Mouse (Mus musculus): ENCODE results near the gene Foxj3. TPM values are rescaled to one million over a fixed set of nuclear protein-coding genes. Genes with fewer than 3 reads are reported as not detected.
A peak's percentile ranks its signal among the peaks of the same experiment; 100 is the strongest.

Foxj3 gene
- polyA plus RNA-seq, 1 experiment from 2014 or later = 21.2 TPM

DNA sequence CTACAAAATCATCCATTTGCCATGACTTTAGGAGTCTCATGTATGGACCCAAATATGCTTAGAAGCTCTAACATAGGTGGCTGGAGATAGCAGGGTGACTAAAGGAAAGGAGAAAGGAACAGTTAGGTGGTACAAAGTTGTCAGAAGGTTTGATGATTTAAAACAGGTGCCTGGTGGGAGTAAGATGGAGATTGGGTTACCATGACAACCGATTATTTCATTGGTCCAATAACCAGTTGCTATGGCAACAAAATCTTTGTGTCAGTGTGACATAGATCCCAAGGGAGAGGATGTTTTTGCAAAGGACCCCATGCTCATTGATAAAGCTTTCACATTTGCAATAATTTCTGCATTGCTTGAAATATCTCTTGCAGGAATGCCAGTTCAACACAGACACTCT, 12.8 kb upstream of the Foxj3 start:
- no peaks in the 10 kb centered on the region for H3K9me3 ChIP-seq (ENCODE audit: control insufficient read depth, low read length)
- H3K4me1 ChIP-seq (replicated peaks; ENCODE audit: control insufficient read depth, insufficient read depth, low read length) = no peaks in the 10 kb centered on the region
- no peak overlapping the region for H3K27ac ChIP-seq (ENCODE audit: low read depth)
- no peak for ATAC-seq (replicated peaks; ENCODE audit: low FRiP score, low TSS enrichment, low read depth)
- no peak overlapping the region for H3K9ac ChIP-seq (ENCODE audit: low read length)
- WGBS = 84% methylated on average over 1 of the region's 1 CpGs
- no peak for DNase-seq (ENCODE audit: low spot score)
- no peak overlapping the region for H3K4me3 ChIP-seq (ENCODE audit: low read depth, low read length)
- no peaks in the 10 kb centered on the region for H3K36me3 ChIP-seq (ENCODE audit: control insufficient read depth, insufficient read depth, low read length)
- no peak overlapping the region for H3K4me2 ChIP-seq (ENCODE audit: low read length)
- H3K27me3 ChIP-seq (replicated peaks; ENCODE audit: control insufficient read depth, insufficient read depth, low read length) = no peaks in the 10 kb centered on the region

DNA sequence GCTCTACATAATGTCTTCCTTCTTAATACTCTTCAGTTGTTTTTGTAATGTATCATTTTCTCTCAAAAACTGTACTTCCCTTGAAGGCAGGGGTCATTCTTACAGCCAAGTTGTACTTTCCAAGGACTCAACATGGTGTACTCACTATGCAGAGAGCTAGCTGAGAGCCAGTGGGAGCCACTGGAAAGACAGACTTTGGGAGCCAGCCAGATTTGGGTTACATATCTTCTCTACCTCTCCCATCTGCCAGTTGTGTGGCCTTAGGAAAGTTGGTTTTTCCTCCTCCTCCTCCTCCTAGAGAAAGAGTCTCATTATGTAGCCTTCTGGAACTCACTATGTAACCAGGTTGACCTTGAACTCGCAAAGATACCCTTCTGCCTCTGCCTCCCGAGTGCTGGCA, 12.3 kb upstream of the Foxj3 start:
- Histone ChIP-seq H3K4me2 (ENCODE audit: low read length) (no peak overlapping the region), H3K27me3 (replicated peaks; ENCODE audit: control insufficient read depth, insufficient read depth, low read length) (no peaks in the 10 kb centered on the region), H3K36me3 (ENCODE audit: control insufficient read depth, insufficient read depth, low read length) (no peaks in the 10 kb centered on the region), H3K27ac (ENCODE audit: low read depth) (no peak overlapping the region), H3K4me1 (replicated peaks; ENCODE audit: control insufficient read depth, insufficient read depth, low read length) (no peaks in the 10 kb centered on the region), H3K9me3 (ENCODE audit: control insufficient read depth, low read length) (no peaks in the 10 kb centered on the region), H3K9ac (ENCODE audit: low read length) (no peak overlapping the region), H3K4me3 (ENCODE audit: low read depth, low read length) (no peak overlapping the region)
- DNase-seq (ENCODE audit: low spot score) = no peak
- no peak for ATAC-seq (replicated peaks; ENCODE audit: low FRiP score, low TSS enrichment, low read depth)
- WGBS = 80% methylated on average over 2 of the region's 2 CpGs

DNA sequence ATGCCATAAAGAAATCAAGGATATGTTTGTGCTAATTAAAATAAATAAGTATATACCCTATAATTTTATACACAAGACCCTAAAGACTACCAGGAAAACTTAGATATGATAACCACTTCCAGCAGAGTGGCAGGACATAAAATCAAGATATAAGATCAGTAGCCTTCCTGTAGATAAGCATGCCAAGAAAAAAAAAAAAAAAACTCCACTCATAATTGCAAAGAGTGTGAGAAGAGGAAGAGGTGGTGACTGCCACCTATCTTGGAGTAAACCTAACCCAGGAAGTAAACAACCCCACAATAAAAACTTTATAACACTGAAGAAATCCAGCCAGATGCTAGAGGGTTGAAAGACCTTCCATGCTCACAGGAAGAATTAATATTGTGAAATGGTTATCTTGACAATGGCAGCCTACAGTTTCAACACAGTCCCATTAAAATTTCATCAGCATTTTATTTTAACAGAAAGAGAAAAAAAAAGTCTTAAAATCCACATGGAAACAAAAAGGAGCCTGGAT, 10.4 kb upstream of the Foxj3 start:
- Histone ChIP-seq H3K27me3 (replicated peaks; ENCODE audit: control insufficient read depth, insufficient read depth, low read length) (no peaks in the 10 kb centered on the region), H3K9me3 (ENCODE audit: control insufficient read depth, low read length) (no peaks in the 10 kb centered on the region), H3K4me3 (ENCODE audit: low read depth, low read length) (no peak overlapping the region), H3K36me3 (ENCODE audit: control insufficient read depth, insufficient read depth, low read length) (no peaks in the 10 kb centered on the region), H3K4me1 (replicated peaks; ENCODE audit: control insufficient read depth, insufficient read depth, low read length) (no peaks in the 10 kb centered on the region), H3K27ac (ENCODE audit: low read depth) (no peak overlapping the region), H3K4me2 (ENCODE audit: low read length) (no peak overlapping the region), H3K9ac (ENCODE audit: low read length) (no peak overlapping the region)
- no peak for ATAC-seq (replicated peaks; ENCODE audit: low FRiP score, low TSS enrichment, low read depth)
- DNase-seq (ENCODE audit: low spot score) = no peak

- no peak for DNase-seq (ENCODE audit: low spot score)
- no peak for ATAC-seq (replicated peaks; ENCODE audit: low FRiP score, low TSS enrichment, low read depth)
- H3K36me3 ChIP-seq (ENCODE audit: control insufficient read depth, insufficient read depth, low read length) = no peaks in the 10 kb centered on the region
Measured at GRCm38 (mm10) chr4:119531813-119532212, 5.0 kb upstream of the Foxj3 start.

DNA sequence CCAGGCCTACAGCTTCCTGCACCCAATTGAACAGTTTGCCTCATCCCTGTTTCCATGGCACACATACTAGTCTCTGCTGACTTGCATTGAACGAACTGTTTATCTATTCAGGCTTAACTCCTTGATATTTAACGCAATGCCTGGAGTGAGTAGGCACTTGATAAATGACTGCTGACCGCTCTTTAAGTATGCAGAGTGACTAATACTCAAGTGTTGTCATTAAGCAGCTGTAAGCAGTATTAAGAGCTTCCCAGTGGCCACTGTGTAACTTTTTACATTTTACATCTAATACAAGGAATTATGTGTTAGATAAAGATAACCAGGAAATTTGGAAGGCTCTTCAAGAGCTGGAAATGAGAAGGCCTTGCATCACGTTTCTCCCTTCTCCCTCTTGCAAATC, 1.7 kb upstream of the Foxj3 start:
- Histone ChIP-seq H3K27ac (ENCODE audit: low read depth) (no peak overlapping the region), H3K9ac (ENCODE audit: low read length) (no peak overlapping the region), H3K9me3 (ENCODE audit: control insufficient read depth, low read length) (no peaks in the 10 kb centered on the region), H3K36me3 (ENCODE audit: control insufficient read depth, insufficient read depth, low read length) (no peaks in the 10 kb centered on the region), H3K4me3 (ENCODE audit: low read depth, low read length) (no peak overlapping the region), H3K4me1 (replicated peaks; ENCODE audit: control insufficient read depth, insufficient read depth, low read length) (peaks cover 3% of the 10 kb centered on the region; the same call in 1 of the 2 replicates), H3K4me2 (ENCODE audit: low read length) (no peak overlapping the region), H3K27me3 (replicated peaks; ENCODE audit: control insufficient read depth, insufficient read depth, low read length) (no peaks in the 10 kb centered on the region)
- ATAC-seq (replicated peaks; ENCODE audit: low FRiP score, low TSS enrichment, low read depth) (no peak), DNase-seq (ENCODE audit: low spot score) (no peak)
- 55% methylated on average over 4 of the region's 4 CpGs for WGBS

More at GRCm38 (mm10) chr4:119531813-119532212, 5.0 kb upstream of the Foxj3 start:
- no peak overlapping the region for H3K9ac ChIP-seq (ENCODE audit: low read length)
- WGBS = 60% methylated on average over 2 of the region's 2 CpGs
- no peaks in the 10 kb centered on the region for H3K27me3 ChIP-seq (replicated peaks; ENCODE audit: control insufficient read depth, insufficient read depth, low read length)
- H3K27ac ChIP-seq (ENCODE audit: low read depth) = no peak overlapping the region
- no peaks in the 10 kb centered on the region for H3K9me3 ChIP-seq (ENCODE audit: control insufficient read depth, low read length)
- H3K4me1 ChIP-seq (replicated peaks; ENCODE audit: control insufficient read depth, insufficient read depth, low read length) = no peaks in the 10 kb centered on the region
- no peak overlapping the region for H3K4me3 ChIP-seq (ENCODE audit: low read depth, low read length)
- H3K4me2 ChIP-seq (ENCODE audit: low read length) = no peak overlapping the region

- WGBS = 86% methylated on average over 4 of the region's 4 CpGs
- DNase-seq (ENCODE audit: low spot score) = no peak
Measured at GRCm38 (mm10) chr4:119537436-119537835, 632 bp downstream of the Foxj3 start.

DNA sequence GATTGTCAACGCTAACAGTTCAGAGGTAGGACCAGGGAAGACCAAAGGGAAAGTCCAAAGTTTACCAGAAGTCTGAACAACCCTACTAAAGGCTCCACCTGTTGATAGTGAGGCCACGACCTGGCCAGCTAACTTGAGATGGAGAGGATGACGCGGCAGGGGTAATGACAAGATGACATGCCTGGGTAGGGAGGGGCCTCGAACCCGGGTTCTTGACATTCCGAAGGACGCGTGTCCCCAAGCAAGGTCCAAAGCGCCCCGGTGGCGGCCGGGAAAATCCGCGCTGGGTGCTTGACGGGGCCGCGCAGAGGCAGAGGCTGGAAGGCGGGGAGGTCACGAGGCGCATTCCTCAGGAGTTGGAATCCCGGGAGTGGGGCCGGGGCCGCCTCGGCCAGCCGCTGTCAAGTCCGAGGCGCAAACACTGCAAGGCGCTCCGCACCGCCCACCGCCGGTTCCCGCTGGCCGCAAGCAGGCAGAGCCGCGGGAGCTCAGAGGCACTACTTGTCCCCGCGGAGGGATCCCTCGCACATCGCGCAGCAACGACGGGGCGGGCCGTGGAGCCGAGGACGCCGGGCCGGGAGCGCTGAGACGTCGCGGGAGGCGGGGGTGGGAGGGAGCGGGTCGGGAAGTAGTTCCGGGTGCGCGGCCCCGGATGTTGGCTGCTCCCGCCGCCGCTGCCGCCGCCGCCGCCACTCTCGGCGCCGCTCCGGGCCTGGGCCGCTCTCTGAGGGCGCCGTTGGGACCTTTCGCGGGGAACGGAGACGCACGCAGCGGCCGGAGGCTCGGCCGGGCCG, 2.4 kb downstream of the Foxj3 start, which contains the start of gene Frg2f1:
Frg2f1 (minus strand) TSS at position 499 of the 794 bp plus-strand sequence.
- H3K4me2 ChIP-seq (ENCODE audit: low read length) = peak within 1 kb of the TSS; percentile 83
- H3K9me3 ChIP-seq (ENCODE audit: control insufficient read depth, low read length) = no peaks in the 10 kb centered on the region
- peak within 1 kb of the TSS; percentile 94 for H3K9ac ChIP-seq (ENCODE audit: low read length)
- no peaks in the 10 kb centered on the region for H3K27me3 ChIP-seq (replicated peaks; ENCODE audit: control insufficient read depth, insufficient read depth, low read length)
- DNase-seq (ENCODE audit: low spot score) = peak; percentile 98
- peak within 1 kb of the TSS; percentile 100 for H3K4me3 ChIP-seq (ENCODE audit: low read depth, low read length)
- peak within 1 kb of the TSS; percentile 98 for H3K27ac ChIP-seq (ENCODE audit: low read depth)
- peaks cover 8% of the 10 kb centered on the region; the same call in 1 of the 2 replicates for H3K4me1 ChIP-seq (replicated peaks; ENCODE audit: control insufficient read depth, insufficient read depth, low read length)
- 1% methylated on average over 55 of the region's 85 CpGs for WGBS
- ATAC-seq (replicated peaks; ENCODE audit: low FRiP score, low TSS enrichment, low read depth) = peak; percentile 95
- no peaks in the 10 kb centered on the region for H3K36me3 ChIP-seq (ENCODE audit: control insufficient read depth, insufficient read depth, low read length)

More at GRCm38 (mm10) chr4:119537436-119537835, 632 bp downstream of the Foxj3 start:
- Histone ChIP-seq H3K36me3 (ENCODE audit: control insufficient read depth, insufficient read depth, low read length) (no peaks in the 10 kb centered on the region), H3K4me2 (ENCODE audit: low read length) (no peak overlapping the region), H3K9me3 (ENCODE audit: control insufficient read depth, low read length) (no peaks in the 10 kb centered on the region), H3K27ac (ENCODE audit: low read depth) (no peak overlapping the region), H3K27me3 (replicated peaks; ENCODE audit: control insufficient read depth, insufficient read depth, low read length) (no peaks in the 10 kb centered on the region), H3K4me3 (ENCODE audit: low read depth, low read length) (no peak overlapping the region), H3K9ac (ENCODE audit: low read length) (no peak overlapping the region), H3K4me1 (replicated peaks; ENCODE audit: control insufficient read depth, insufficient read depth, low read length) (peaks cover 8% of the 10 kb centered on the region; the same call in 1 of the 2 replicates)
- ATAC-seq (replicated peaks; ENCODE audit: low FRiP score, low TSS enrichment, low read depth) = no peak

GRCm38 (mm10) chr4:119539836-119540532, 3.2 kb downstream of the Foxj3 start:
- ATAC-seq (replicated peaks; ENCODE audit: low FRiP score, low TSS enrichment, low read depth) (peak; percentile 79), DNase-seq (ENCODE audit: low spot score) (peak; percentile 84)
- Histone ChIP-seq H3K9me3 (ENCODE audit: control insufficient read depth, low read length) (no peaks in the 10 kb centered on the region), H3K4me3 (ENCODE audit: low read depth, low read length) (peak overlapping the region; percentile 100), H3K4me2 (ENCODE audit: low read length) (peak overlapping the region; percentile 83), H3K9ac (ENCODE audit: low read length) (peak overlapping the region; percentile 94), H3K4me1 (replicated peaks; ENCODE audit: control insufficient read depth, insufficient read depth, low read length) (peaks cover 8% of the 10 kb centered on the region; the same call in 1 of the 2 replicates), H3K27me3 (replicated peaks; ENCODE audit: control insufficient read depth, insufficient read depth, low read length) (no peaks in the 10 kb centered on the region), H3K36me3 (ENCODE audit: control insufficient read depth, insufficient read depth, low read length) (no peaks in the 10 kb centered on the region), H3K27ac (ENCODE audit: low read depth) (peak overlapping the region; percentile 98)
- 1% methylated on average over 71 of the region's 76 CpGs for WGBS
